Mouse (Mus musculus) ES-E14 (cell line): ENCODE measurements around the gene Btbd8. TPM values are rescaled to one million over a fixed set of nuclear protein-coding genes. Genes with fewer than 3 reads are reported as not detected.

ENCODE experiments used
- DNase-seq: peaks from one replicate; pipeline ENCODE4 v3.0.0-alpha.2; 2013; ENCODE audit warnings: low read depth, low spot score
- H3K27ac ChIP-seq: 2 replicates; pipeline ENCODE4 v1.5.1; 2012; ENCODE audit warnings: low read depth, mild to moderate bottlenecking, low read length, moderate library complexity, mixed read lengths; ENCODE audit not compliant: poor library complexity, insufficient read depth, severe bottlenecking
- H3K36me3 ChIP-seq: 2 replicates; pipeline ENCODE4 v1.6.1; 2012; ENCODE audit warnings: mild to moderate bottlenecking, low read length, moderate library complexity, mixed read lengths; ENCODE audit not compliant: control insufficient read depth, poor library complexity, insufficient read depth, severe bottlenecking
- H3K4me1 ChIP-seq, 2 experiments: fragments of 150-350 bp in 1 of 2; sonication (generic) in 1 of 2; 2 replicates each; pipeline ENCODE4 v1.6.1; 2012; ENCODE audit warnings: low read length in 2 of 2, mild to moderate bottlenecking in 1 of 2, mixed read lengths in 1 of 2; ENCODE audit not compliant: control insufficient read depth in 2 of 2, insufficient read depth in 2 of 2, poor library complexity in 1 of 2
- H3K4me3 ChIP-seq, 2 experiments: fragments of 150-350 bp in 1 of 2; sonication (generic) in 1 of 2; 2 replicates each; pipeline ENCODE4 v1.5.1; 2012; ENCODE audit warnings: low read length in 2 of 2, low read depth in 1 of 2, mild to moderate bottlenecking in 1 of 2, mixed read lengths in 1 of 2; ENCODE audit not compliant: insufficient read depth in 1 of 2, poor library complexity in 1 of 2, severe bottlenecking in 1 of 2
- H3K9ac ChIP-seq: 2 replicates; pipeline ENCODE4 v1.6.1; 2012; ENCODE audit warnings: low read depth, mild to moderate bottlenecking, low read length, mixed read lengths; ENCODE audit not compliant: poor library complexity, insufficient read depth, severe bottlenecking
- H3K9me3 ChIP-seq: fragments of 150-350 bp; sonication (generic); 2 replicates; pipeline ENCODE4 v1.6.1; 2012; ENCODE audit warnings: low read depth, mild to moderate bottlenecking, low read length; ENCODE audit not compliant: control insufficient read depth, insufficient read depth
- CHD2 ChIP-seq: IDR thresholded peaks from 2 replicates; pipeline ENCODE4 v1.6.1; 2014; ENCODE audit warnings: mild to moderate bottlenecking, low read depth, low read length, inconsistent platforms
- HCFC1 ChIP-seq: IDR thresholded peaks from 2 replicates; pipeline ENCODE4 v1.6.1; 2012; ENCODE audit warnings: low read length, inconsistent platforms, borderline replicate concordance; ENCODE audit not compliant: insufficient read depth
- MAFK ChIP-seq: IDR thresholded peaks from 2 replicates; pipeline ENCODE4 v1.6.1; 2014; ENCODE audit warnings: mild to moderate bottlenecking, low read depth, low read length, inconsistent platforms; ENCODE audit not compliant: insufficient read depth
- ZC3H11A ChIP-seq: IDR thresholded peaks from 2 replicates; pipeline ENCODE4 v1.6.1; 2012; ENCODE audit warnings: low read depth, mild to moderate bottlenecking, inconsistent platforms, low read length, borderline replicate concordance
- ZNF384 ChIP-seq: IDR thresholded peaks from 2 replicates; pipeline ENCODE4 v1.6.1; 2012; ENCODE audit warnings: low read depth, low read length, inconsistent platforms
- in situ Hi-C, 2 experiments: fragments of 600-800 bp; cut with MboI; formaldehyde crosslinking; loops; one replicate each; pipeline ENCODE4 v1.15.1; 2025; ENCODE audit warnings: low sequenced_read_pairs in 2 of 2, inconsistent platforms in 1 of 2; ENCODE audit not compliant: unreplicated experiment in 2 of 2
- total RNA-seq: library from RNA; depleted of rRNA; stranded (reverse); fragments of 300-350 nt; gene quantifications from 2 replicates; pipeline ENCODE4 v1.2.3, GENCODE M21; 2012

Gene Btbd8
- total RNA-seq, 1 experiment: 5.4 TPM

DNA sequence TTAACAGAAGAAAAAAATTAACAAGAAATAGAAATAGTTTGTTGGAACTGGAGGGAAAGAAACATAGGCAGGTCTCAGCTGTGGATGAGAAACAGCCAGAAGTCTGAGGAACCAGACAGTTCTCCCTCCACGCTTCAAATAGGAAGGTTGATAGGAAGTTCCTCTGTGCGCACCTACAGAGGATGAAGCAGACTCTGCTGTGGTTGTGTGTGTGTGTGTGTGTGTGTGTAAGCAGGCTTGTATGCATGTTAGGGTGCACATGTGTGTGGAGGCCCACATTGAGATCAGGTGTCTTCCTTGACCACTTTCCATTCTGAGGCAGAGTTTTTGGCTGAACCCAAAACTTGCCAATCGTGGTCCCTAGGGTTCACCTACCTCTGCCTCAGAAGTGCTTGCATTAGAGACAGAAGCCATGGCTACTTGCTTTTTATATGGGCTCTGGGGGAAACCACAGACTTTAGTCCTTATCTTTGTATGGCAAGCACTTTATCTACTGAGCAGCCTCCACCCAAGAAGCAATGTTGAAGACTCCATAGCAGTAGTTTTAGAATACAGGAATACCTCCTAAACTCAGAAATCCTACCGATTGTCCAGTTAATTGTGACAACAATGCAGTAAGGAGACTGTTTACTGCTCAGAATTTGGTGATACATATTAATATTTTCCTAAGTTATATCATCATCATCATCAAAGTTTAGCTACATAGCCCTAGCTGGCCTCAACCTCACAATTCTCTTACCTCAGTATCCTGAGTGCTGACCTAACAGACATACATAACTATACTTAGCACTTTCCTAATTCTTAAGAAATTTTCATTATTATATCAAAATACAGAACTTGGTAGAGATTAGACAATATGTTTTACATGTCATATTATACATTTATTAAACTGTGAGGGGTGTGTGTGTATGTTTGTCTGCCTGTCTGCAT lies 24.6 kb downstream of the Btbd8 start:
- no peak for TF ChIP-seq ZC3H11A
- no peak for TF ChIP-seq CHD2
- no peak for TF ChIP-seq ZNF384
- TF ChIP-seq HCFC1: no peak
- no peak for TF ChIP-seq MAFK
- no peak overlapping the region for H3K27ac ChIP-seq
- H3K9ac ChIP-seq: no peak overlapping the region
- H3K4me1 ChIP-seq: no peaks in the 10 kb centered on the region
- in situ Hi-C loops: no loop called here
- H3K4me3 ChIP-seq: no peak overlapping the region
- DNase-seq: no peak
- H3K9me3 ChIP-seq: no peaks in the 10 kb centered on the region
- no peaks in the 10 kb centered on the region for H3K36me3 ChIP-seq

DNA sequence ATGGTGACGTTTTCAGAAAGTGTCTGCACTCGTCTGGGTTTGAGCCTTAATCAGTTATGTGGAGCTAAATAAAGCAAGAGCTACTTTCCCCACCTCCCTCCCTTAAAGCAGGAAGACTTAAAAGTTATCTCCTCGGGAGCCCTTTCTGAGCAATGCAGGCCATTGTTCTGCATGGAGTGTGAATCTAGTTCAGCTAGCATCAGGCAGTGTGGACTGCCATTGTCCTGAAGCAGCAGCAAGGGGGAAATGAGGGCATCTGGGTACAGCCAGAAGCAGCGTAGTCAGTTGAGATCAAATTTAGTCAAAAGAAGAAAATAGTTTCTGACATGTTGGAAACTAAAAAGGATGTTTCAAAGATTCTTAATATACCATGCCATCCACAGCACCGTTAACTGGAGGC lies 28.7 kb downstream of the Btbd8 start:
- no peak overlapping the region for H3K4me3 ChIP-seq
- H3K36me3 ChIP-seq: no peaks in the 10 kb centered on the region
- no peak for DNase-seq
- no peak overlapping the region for H3K9ac ChIP-seq
- no peaks in the 10 kb centered on the region for H3K9me3 ChIP-seq
- in situ Hi-C loops: no loop called here
- TF ChIP-seq HCFC1: no peak
- no peak for TF ChIP-seq ZNF384
- TF ChIP-seq MAFK: no peak
- TF ChIP-seq CHD2: no peak
- TF ChIP-seq ZC3H11A: no peak
- H3K27ac ChIP-seq: no peak overlapping the region
- no peaks in the 10 kb centered on the region for H3K4me1 ChIP-seq

DNA sequence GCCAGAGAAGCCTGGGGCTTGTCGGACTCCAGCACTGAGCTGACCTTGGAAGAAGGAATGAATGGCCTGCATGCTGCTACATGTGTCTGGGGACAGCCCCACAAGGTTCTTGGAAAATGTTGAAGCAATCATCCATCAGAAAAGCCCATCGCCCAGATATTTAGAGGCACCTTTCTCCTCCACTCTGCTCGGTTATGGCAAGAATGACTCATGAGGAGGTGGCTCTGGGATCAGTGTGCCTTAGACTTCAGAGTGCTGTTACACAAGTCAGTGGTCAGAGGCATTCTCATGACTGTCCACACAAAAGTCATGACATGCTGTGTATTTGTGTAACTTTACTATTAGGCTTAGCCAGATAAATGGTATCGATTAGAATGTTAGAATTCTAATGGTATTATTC lies 29.3 kb downstream of the Btbd8 start:
- Histone ChIP-seq H3K4me3 (no peak overlapping the region), H3K36me3 (no peaks in the 10 kb centered on the region), H3K9ac (no peak overlapping the region), H3K27ac (no peak overlapping the region), H3K4me1 (no peaks in the 10 kb centered on the region), H3K9me3 (no peaks in the 10 kb centered on the region)
- in situ Hi-C loops: no loop called here
- TF ChIP-seq CHD2: no peak
- TF ChIP-seq HCFC1: no peak
- no peak for TF ChIP-seq ZNF384
- no peak for TF ChIP-seq ZC3H11A
- no peak for TF ChIP-seq MAFK
- DNase-seq: no peak

DNA sequence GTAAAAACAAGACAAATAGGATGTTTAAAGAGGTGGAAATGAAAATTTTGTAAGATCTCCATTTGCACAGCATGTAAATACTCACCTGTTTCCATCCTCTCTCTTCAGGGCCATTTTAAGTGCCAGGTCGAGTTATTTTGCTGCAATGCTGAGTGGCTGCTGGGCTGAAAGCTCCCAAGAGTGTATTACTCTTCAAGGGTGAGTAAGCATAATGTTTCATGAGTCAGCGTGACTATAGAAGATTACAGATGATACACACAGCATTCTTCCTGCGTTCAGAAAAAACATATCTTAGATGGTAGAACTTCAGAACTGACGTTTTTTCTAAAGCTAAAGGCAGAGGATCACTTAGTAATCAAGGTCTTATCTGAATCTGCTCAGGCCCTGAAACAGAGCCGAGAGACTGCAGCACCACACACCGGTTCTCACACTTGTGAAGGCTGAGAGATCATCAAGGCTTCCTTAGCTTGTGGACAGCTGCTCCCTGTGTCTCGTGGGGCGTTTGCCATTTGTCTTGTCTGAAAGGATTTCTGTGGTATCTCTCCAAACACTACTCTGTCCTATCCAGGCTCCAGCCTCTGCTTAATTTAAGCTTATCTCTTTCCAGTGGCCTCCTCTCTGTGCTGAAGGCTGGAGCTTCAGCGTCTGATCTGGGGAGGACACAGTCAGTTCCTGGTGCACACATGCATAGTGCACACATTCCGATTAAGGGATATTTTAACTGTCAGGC lies 33.0 kb downstream of the Btbd8 start:
- Histone ChIP-seq H3K9ac (no peak overlapping the region), H3K27ac (no peak overlapping the region), H3K36me3 (no peaks in the 10 kb centered on the region), H3K9me3 (no peaks in the 10 kb centered on the region), H3K4me1 (no peaks in the 10 kb centered on the region), H3K4me3 (no peak overlapping the region)
- TF ChIP-seq CHD2: no peak
- TF ChIP-seq MAFK: no peak
- TF ChIP-seq ZC3H11A: no peak
- no peak for TF ChIP-seq ZNF384
- no peak for DNase-seq
- in situ Hi-C loops: no loop called here
